Mouse (Mus musculus) stomach, embryonic 14.5 days (tissue): Measurements from ENCODE around the gene Fen1. TPM values are rescaled to one million over a fixed set of nuclear protein-coding genes. Genes with fewer than 3 reads are reported as not detected.
A peak's percentile ranks its signal among the peaks of the same experiment; 100 is the strongest.

Source experiments
- ATAC-seq: fragments of 200-750 bp; cut with Nextera tagmentation; 2 replicates; pipeline ENCODE4 v1.8.0; 2017; ENCODE audit warnings: low read depth, moderate TSS enrichment; ENCODE audit not compliant: insufficient number of reproducible peaks, insufficient read depth, low FRiP score
- H3K27ac ChIP-seq: fragments of 300-500 bp; sonication (generic); 2 replicates; pipeline ENCODE4 v1.5.1; 2014; ENCODE audit warnings: mild to moderate bottlenecking, low read length, moderate library complexity, mixed read lengths
- H3K27me3 ChIP-seq: fragments of 300-500 bp; sonication (generic); 2 replicates; pipeline ENCODE4 v1.6.1; 2014; ENCODE audit warnings: low read length, control low read depth, mixed read lengths; ENCODE audit not compliant: control insufficient read depth, insufficient read depth
- H3K36me3 ChIP-seq: fragments of 300-500 bp; sonication (generic); 2 replicates; pipeline ENCODE4 v1.6.1; 2014; ENCODE audit warnings: mild to moderate bottlenecking, control low read depth, low read length, moderate library complexity, mixed read lengths; ENCODE audit not compliant: control insufficient read depth, insufficient read depth
- H3K4me1 ChIP-seq: fragments of 300-500 bp; sonication (generic); 2 replicates; pipeline ENCODE4 v1.6.1; 2014; ENCODE audit warnings: low read length, control low read depth, mixed read lengths; ENCODE audit not compliant: control insufficient read depth, insufficient read depth
- H3K4me2 ChIP-seq: fragments of 300-500 bp; sonication (generic); replicated peaks from 2 replicates; pipeline ENCODE4 v1.6.1; 2014; ENCODE audit warnings: low read depth, low read length, control low read depth
- H3K4me3 ChIP-seq: fragments of 300-500 bp; sonication (generic); 2 replicates; pipeline ENCODE4 v1.5.1; 2014; ENCODE audit warnings: low read depth, low read length, control low read depth
- H3K9ac ChIP-seq: fragments of 300-500 bp; sonication (generic); replicated peaks from 2 replicates; pipeline ENCODE4 v1.6.1; 2014; ENCODE audit warnings: low read depth, mild to moderate bottlenecking, control low read depth, low read length, moderate library complexity, mixed read lengths
- H3K9me3 ChIP-seq: fragments of 300-500 bp; sonication (generic); 2 replicates; pipeline ENCODE4 v1.6.1; 2016; ENCODE audit warnings: low read depth, low read length, control low read depth; ENCODE audit not compliant: control insufficient read depth
- WGBS: fragments of 180-500 bp; shearing (Covaris S2); extraction: QIAGEN DNeasy Blood & Tissue Kit; methylation state at CpG from one replicate; pipeline ENCODE4 v1.1.7; 2014; 5-methylcytosine and 5-hydroxymethylcytosine counted together
- polyA plus RNA-seq: library from polyadenylated mRNA; unstranded; fragments of >200 nt; fragmentation: Nextera tagmentation; extraction: Ambion mirVana; gene quantifications from 2 replicates; pipeline ENCODE4 v1.2.1, GENCODE M21; 2014

Fen1 gene
- polyA plus RNA-seq, 1 experiment from 2014 or later, result 65.1 TPM

GRCm38 (mm10) chr19:10222656-10223055 is 18.7 kb upstream of the Fen1 start:
- Histone ChIP-seq H3K27me3 (no peaks in the 10 kb centered on the region), H3K36me3 (peaks cover 6% of the 10 kb centered on the region; the same call in 1 of the 2 replicates), H3K27ac (peak overlapping the region; percentile 58; the same call in 1 of the 2 replicates), H3K9ac (no peak overlapping the region), H3K4me1 (peaks cover 25% of the 10 kb centered on the region), H3K4me3 (no peak overlapping the region), H3K9me3 (no peaks in the 10 kb centered on the region), H3K4me2 (no peak overlapping the region)
- no peak for ATAC-seq
- 18% methylated on average over 8 of the region's 8 CpGs for WGBS

GRCm38 (mm10) chr19:10221585-10221984 is 17.6 kb upstream of the Fen1 start:
- no peak for ATAC-seq
- Histone ChIP-seq H3K27ac (no peak overlapping the region; the same call in 1 of the 2 replicates), H3K36me3 (peaks cover 6% of the 10 kb centered on the region; the same call in 1 of the 2 replicates), H3K4me3 (no peak overlapping the region), H3K9ac (no peak overlapping the region), H3K27me3 (no peaks in the 10 kb centered on the region), H3K9me3 (no peaks in the 10 kb centered on the region), H3K4me2 (no peak overlapping the region), H3K4me1 (peaks cover 25% of the 10 kb centered on the region)
- WGBS, result 23% methylated on average over 4 of the region's 4 CpGs

GRCm38 (mm10) chr19:10219593-10219992 is 15.6 kb upstream of the Fen1 start:
- no peak overlapping the region for H3K27ac ChIP-seq

DNA sequence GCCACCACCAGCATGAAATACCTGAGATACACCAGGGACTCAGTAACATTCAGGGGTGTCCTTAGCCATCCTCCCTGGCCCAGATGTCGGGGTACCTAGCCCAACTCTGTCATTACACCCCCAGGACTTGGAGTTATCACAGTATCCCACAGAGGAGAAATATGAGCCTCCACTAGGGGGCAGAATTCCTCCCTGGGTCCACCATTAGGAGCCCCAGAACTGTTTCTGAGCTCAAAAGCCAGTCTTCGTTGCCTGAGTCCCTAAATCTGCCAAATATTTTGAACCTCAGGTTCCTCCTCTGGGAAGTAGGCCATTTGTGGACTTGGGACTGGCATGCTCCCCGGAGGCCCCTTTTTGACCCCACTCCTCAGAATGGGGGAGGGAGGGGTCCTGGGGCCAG is 15.1 kb upstream of the Fen1 start:
- Histone ChIP-seq H3K27ac (no peak overlapping the region), H3K27me3 (no peaks in the 10 kb centered on the region), H3K4me3 (no peak overlapping the region), H3K36me3 (peaks cover 6% of the 10 kb centered on the region; the same call in 1 of the 2 replicates), H3K4me2 (no peak overlapping the region), H3K9me3 (no peaks in the 10 kb centered on the region), H3K9ac (no peak overlapping the region), H3K4me1 (peaks cover 10% of the 10 kb centered on the region)
- ATAC-seq, result no peak
- WGBS, result 44% methylated on average over 3 of the region's 3 CpGs

More at GRCm38 (mm10) chr19:10219593-10219992, 15.6 kb upstream of the Fen1 start:
- H3K4me2 ChIP-seq, result no peak overlapping the region
- no peak overlapping the region for H3K9ac ChIP-seq
- H3K4me3 ChIP-seq, result no peak overlapping the region
- peaks cover 15% of the 10 kb centered on the region for H3K4me1 ChIP-seq
- 52% methylated on average over 6 of the region's 6 CpGs for WGBS
- H3K27me3 ChIP-seq, result no peaks in the 10 kb centered on the region
- no peak for ATAC-seq
- H3K36me3 ChIP-seq, result peaks cover 6% of the 10 kb centered on the region; the same call in 1 of the 2 replicates
- H3K9me3 ChIP-seq, result no peaks in the 10 kb centered on the region

- ATAC-seq, result no peak
- Histone ChIP-seq H3K9me3 (no peaks in the 10 kb centered on the region), H3K27ac (no peak overlapping the region), H3K9ac (no peak overlapping the region), H3K4me2 (no peak overlapping the region), H3K36me3 (peaks cover 15% of the 10 kb centered on the region; the same call in 1 of the 2 replicates), H3K4me1 (no peaks in the 10 kb centered on the region), H3K27me3 (no peaks in the 10 kb centered on the region), H3K4me3 (no peak overlapping the region)
- 76% methylated on average over 8 of the region's 8 CpGs for WGBS
These were observed 12.1 kb upstream of the Fen1 start for GRCm38 (mm10) chr19:10216101-10216500.

- H3K9ac ChIP-seq, result no peak overlapping the region
- WGBS, result 87% methylated on average over 10 of the region's 10 CpGs
- H3K4me1 ChIP-seq, result no peaks in the 10 kb centered on the region
- peaks cover 32% of the 10 kb centered on the region for H3K36me3 ChIP-seq
- no peak overlapping the region for H3K4me3 ChIP-seq
- H3K4me2 ChIP-seq, result no peak overlapping the region
- no peak overlapping the region for H3K27ac ChIP-seq
- no peaks in the 10 kb centered on the region for H3K9me3 ChIP-seq
- H3K27me3 ChIP-seq, result no peaks in the 10 kb centered on the region
- ATAC-seq, result no peak
These were observed 10.0 kb upstream of the Fen1 start for GRCm38 (mm10) chr19:10213796-10214471.

DNA sequence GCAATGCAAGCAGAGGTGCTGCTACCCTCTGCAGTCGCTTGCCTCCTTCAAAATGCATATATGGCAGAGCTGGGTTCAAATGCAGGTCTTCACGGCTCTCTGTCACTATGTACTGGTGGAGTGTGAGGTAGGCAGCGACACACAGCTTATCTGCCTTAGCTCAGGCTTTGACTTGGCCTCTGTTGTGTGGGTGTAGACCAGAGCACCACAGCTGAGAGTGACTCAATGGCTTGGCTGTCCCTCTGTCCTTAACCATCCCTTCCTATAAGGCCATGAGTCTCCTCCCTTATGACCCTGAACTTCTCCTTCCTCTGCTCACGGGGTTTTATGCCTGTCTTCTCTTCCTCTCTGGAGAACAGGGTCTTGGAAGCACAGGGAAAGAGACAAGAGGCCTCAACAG is 6.9 kb upstream of the Fen1 start:
- no peak for ATAC-seq
- H3K9me3 ChIP-seq, result no peaks in the 10 kb centered on the region
- no peaks in the 10 kb centered on the region for H3K27me3 ChIP-seq
- H3K9ac ChIP-seq, result no peak overlapping the region
- no peak overlapping the region for H3K4me3 ChIP-seq
- peaks cover 41% of the 10 kb centered on the region for H3K36me3 ChIP-seq
- WGBS, result 78% methylated on average over 4 of the region's 4 CpGs
- H3K4me1 ChIP-seq, result no peaks in the 10 kb centered on the region
- H3K4me2 ChIP-seq, result no peak overlapping the region
- H3K27ac ChIP-seq, result no peak overlapping the region

DNA sequence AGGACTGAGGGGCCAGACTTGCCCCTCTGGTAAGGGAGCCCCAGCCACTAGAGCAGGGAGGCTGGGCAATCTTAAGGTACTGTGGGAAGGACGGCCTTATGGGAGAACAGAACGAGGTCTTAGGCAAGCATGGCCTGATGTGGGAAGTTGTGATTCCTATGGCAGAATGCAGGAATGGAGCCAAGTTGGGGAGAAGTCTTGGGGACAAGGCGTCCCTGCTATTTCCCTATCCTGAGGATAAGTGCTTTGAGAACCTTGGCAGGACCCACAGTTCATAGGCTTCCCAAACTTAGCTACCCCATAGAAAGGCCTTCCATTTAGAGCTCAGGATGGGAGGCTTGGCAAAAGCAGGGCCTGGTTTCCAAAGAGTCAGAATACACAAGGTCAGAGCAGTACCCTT is 4.9 kb upstream of the Fen1 start:
- no peak for ATAC-seq
- peaks cover 41% of the 10 kb centered on the region for H3K36me3 ChIP-seq
- H3K27me3 ChIP-seq, result no peaks in the 10 kb centered on the region
- WGBS, result 83% methylated on average over 3 of the region's 3 CpGs
- no peak overlapping the region for H3K4me2 ChIP-seq
- H3K9me3 ChIP-seq, result no peaks in the 10 kb centered on the region
- H3K27ac ChIP-seq, result no peak overlapping the region
- no peak overlapping the region for H3K9ac ChIP-seq
- H3K4me3 ChIP-seq, result no peak overlapping the region
- 0 out of 2 replicates have a peak, but pooled peaks cover 3% of the 10 kb centered on the region for H3K4me1 ChIP-seq
